Mouse (Mus musculus) lung, postnatal 14 days (tissue): ENCODE data around the gene Pced1a.
"Not testable (repeated sequence)": the region's sequence is repeated elsewhere in the genome, so short reads cannot be mapped to it uniquely, and the experiment has no call there.

Source experiments
- DNase-seq: peaks from one replicate; pipeline ENCODE4 v3.0.0; 2021

The Pced1a gene

GRCm38 (mm10) chr2:130386212-130386611 is 38.3 kb downstream of the Pced1a start:
- peak; percentile 51 for DNase-seq

- DNase-seq = no peak
These were observed 40.6 kb downstream of the Pced1a start for GRCm38 (mm10) chr2:130383895-130384294.

GRCm38 (mm10) chr2:130383205-130383604 is 41.3 kb downstream of the Pced1a start:
- DNase-seq = no peak

- no peak for DNase-seq
These were observed 49.5 kb downstream of the Pced1a start for GRCm38 (mm10) chr2:130374951-130375350.

GRCm38 (mm10) chr2:130373026-130373425 is 51.5 kb downstream of the Pced1a start:
- DNase-seq = not testable (repeated sequence)

- DNase-seq = no peak
These were observed 57.1 kb downstream of the Pced1a start for GRCm38 (mm10) chr2:130367386-130367785.
